Mouse (Mus musculus): ENCODE measurements around the gene Pxk. TPM values are rescaled to one million over a fixed set of nuclear protein-coding genes. Genes with fewer than 3 reads are reported as not detected.

Pxk gene
- 14.4 and 20.0 TPM in 2 replicates for polyA plus RNA-seq (2012; ENCODE audit: insufficient read depth, insufficient read length, missing spikeins)

GRCm38 (mm10) chr14:8097978-8098686 lies at the start of gene Pxk:
Gene Pxk, plus strand, starts transcription at chr14:8098211.
- peak within 1 kb of the TSS; percentile 95 for H3K4me3 ChIP-seq (ENCODE audit: insufficient read depth, low read depth, low read length)
- H3K27ac ChIP-seq (replicated peaks; ENCODE audit: low read depth, low read length): peak within 1 kb of the TSS; percentile 48
- peaks cover 14% of the 10 kb centered on the region; the same call in 1 of the 2 replicates for H3K4me1 ChIP-seq (ENCODE audit: control insufficient read depth, insufficient read depth, insufficient read length, low read length)

DNA sequence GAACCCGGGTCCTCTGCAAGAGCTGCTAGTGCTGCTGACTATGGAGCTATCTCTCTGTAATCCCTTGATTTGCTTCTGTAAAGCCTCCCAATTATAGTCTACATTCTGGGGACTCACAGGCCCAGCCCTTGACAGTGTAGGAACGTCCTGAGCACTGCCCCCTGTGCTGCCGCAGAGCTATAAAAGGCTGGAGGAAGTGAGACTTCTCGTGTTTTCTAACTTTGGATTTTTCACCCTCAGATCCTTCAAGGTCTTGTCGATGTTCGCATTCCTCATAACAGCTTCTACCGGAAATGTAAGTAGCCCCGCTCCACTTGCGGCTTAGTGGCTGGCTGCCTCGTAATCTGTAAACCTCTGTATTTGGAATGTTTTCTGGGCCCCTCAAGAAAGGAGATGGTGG lies 48.7 kb upstream of the Pxk start:
- Histone ChIP-seq H3K4me1 (ENCODE audit: control insufficient read depth, insufficient read depth, insufficient read length, low read length) (no peaks in the 10 kb centered on the region), H3K4me3 (ENCODE audit: insufficient read depth, low read depth, low read length) (no peak overlapping the region), H3K27ac (replicated peaks; ENCODE audit: low read depth, low read length) (no peak overlapping the region)

GRCm38 (mm10) chr14:8051869-8052268 lies 46.1 kb upstream of the Pxk start:
- Histone ChIP-seq H3K4me1 (ENCODE audit: control insufficient read depth, insufficient read depth, insufficient read length, low read length) (no peaks in the 10 kb centered on the region), H3K27ac (replicated peaks; ENCODE audit: low read depth, low read length) (no peak overlapping the region), H3K4me3 (ENCODE audit: insufficient read depth, low read depth, low read length) (no peak overlapping the region)

- no peak overlapping the region for H3K27ac ChIP-seq (replicated peaks; ENCODE audit: low read depth, low read length)
- H3K4me1 ChIP-seq (ENCODE audit: control insufficient read depth, insufficient read depth, insufficient read length, low read length): no peaks in the 10 kb centered on the region
- H3K4me3 ChIP-seq (ENCODE audit: insufficient read depth, low read depth, low read length): no peak overlapping the region
Measured at GRCm38 (mm10) chr14:8052661-8053060, 45.4 kb upstream of the Pxk start.

- Histone ChIP-seq H3K4me3 (ENCODE audit: insufficient read depth, low read depth, low read length) (no peak overlapping the region), H3K4me1 (ENCODE audit: control insufficient read depth, insufficient read depth, insufficient read length, low read length) (no peaks in the 10 kb centered on the region), H3K27ac (replicated peaks; ENCODE audit: low read depth, low read length) (no peak overlapping the region)
Measured at GRCm38 (mm10) chr14:8054310-8055102, 43.5 kb upstream of the Pxk start.

- Histone ChIP-seq H3K4me1 (ENCODE audit: control insufficient read depth, insufficient read depth, insufficient read length, low read length) (no peaks in the 10 kb centered on the region), H3K27ac (replicated peaks; ENCODE audit: low read depth, low read length) (no peak overlapping the region), H3K4me3 (ENCODE audit: insufficient read depth, low read depth, low read length) (no peak overlapping the region)
Measured at GRCm38 (mm10) chr14:8056076-8056475, 41.9 kb upstream of the Pxk start.

- H3K4me1 ChIP-seq (ENCODE audit: control insufficient read depth, insufficient read depth, insufficient read length, low read length): no peaks in the 10 kb centered on the region
- H3K4me3 ChIP-seq (ENCODE audit: insufficient read depth, low read depth, low read length): no peak overlapping the region
- no peak overlapping the region for H3K27ac ChIP-seq (replicated peaks; ENCODE audit: low read depth, low read length)
Measured at GRCm38 (mm10) chr14:8059938-8060337, 38.1 kb upstream of the Pxk start.

- no peak overlapping the region for H3K4me3 ChIP-seq (ENCODE audit: insufficient read depth, low read depth, low read length)
- no peak overlapping the region for H3K27ac ChIP-seq (replicated peaks; ENCODE audit: low read depth, low read length)
- no peaks in the 10 kb centered on the region for H3K4me1 ChIP-seq (ENCODE audit: control insufficient read depth, insufficient read depth, insufficient read length, low read length)
Measured at GRCm38 (mm10) chr14:8062076-8062475, 35.9 kb upstream of the Pxk start.

DNA sequence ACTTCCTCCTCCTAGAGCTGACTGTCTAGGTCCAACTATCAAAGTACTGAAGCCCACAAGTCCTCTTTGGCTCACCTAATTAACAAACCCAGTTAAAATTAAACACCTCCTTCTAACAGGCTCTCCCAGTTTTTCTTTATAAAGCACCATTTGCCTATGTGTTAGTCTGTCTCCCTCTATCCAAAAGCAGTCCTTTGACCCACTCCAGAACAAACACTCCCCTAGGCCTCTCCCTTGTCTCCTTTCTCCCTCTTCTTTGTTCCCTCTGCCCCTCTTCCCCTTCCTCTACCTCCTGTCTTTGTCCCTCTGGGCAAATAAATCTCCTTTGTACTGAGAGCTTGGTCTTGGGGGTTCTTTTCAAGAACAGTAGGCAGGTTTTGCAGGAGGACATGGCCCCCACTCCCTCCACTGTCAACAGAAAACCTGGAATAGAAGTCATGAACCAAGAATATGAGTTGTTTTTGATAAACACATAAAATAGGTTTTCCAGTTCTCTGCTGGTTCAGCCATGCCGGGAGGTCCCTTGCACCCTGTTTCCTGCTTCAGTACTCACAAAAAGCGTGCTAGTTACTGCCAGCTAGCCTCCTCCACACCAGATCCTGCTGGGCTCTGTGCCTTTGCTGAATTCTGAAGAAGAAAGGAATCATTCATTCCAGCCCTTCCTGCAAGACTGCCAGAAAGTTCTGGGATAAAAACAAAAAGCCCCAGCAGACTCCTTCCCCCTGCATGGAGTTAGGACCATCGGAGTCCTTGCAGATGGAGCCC lies 35.3 kb upstream of the Pxk start:
- H3K27ac ChIP-seq (replicated peaks; ENCODE audit: low read depth, low read length): no peak overlapping the region
- H3K4me1 ChIP-seq (ENCODE audit: control insufficient read depth, insufficient read depth, insufficient read length, low read length): no peaks in the 10 kb centered on the region
- H3K4me3 ChIP-seq (ENCODE audit: insufficient read depth, low read depth, low read length): no peak overlapping the region

DNA sequence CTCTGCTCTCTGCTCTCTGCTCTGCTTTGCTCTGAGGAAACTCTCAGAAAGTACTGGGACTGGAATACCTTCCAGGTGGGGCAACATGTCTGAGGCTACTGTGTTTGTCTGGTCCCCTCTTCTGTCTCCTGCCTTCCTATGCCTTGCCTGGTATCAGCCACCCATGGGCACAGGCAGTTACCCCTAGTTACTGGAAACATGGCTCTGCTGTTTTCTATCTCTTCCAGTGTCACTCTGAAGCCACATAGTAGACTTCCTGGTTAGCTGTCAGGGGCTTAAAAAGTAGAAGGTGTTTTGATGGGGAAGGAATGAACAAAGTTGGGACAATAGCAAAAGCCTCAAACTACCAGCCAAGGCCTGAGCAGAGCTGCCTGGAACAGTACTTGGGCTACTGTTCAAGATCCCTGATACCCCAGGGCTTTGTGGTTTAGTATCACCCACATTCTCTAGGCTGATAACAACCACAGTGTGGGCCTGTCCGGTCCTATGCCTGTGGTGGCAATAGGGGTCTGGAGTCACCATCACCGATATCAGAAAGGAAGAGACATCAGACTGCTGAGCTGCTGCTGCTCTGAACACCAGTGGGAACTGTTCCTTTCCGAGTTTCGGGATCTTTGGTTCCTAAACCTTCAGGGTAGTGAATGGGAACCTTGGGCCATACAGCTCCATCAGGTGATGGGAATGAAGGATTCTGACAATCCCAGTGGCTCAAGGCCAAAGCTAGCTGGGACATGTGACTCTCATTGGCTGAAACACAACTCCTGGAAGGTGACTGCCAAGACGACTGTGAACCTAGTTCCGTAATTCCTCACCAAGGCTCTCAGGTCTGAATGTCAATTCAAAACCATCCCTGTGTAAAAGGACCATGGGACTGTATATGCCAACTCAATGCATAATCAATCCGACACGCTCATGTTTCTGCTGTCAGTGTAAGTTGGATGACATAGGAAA lies 33.9 kb upstream of the Pxk start:
- Histone ChIP-seq H3K27ac (replicated peaks; ENCODE audit: low read depth, low read length) (no peak overlapping the region), H3K4me3 (ENCODE audit: insufficient read depth, low read depth, low read length) (no peak overlapping the region), H3K4me1 (ENCODE audit: control insufficient read depth, insufficient read depth, insufficient read length, low read length) (no peaks in the 10 kb centered on the region)

DNA sequence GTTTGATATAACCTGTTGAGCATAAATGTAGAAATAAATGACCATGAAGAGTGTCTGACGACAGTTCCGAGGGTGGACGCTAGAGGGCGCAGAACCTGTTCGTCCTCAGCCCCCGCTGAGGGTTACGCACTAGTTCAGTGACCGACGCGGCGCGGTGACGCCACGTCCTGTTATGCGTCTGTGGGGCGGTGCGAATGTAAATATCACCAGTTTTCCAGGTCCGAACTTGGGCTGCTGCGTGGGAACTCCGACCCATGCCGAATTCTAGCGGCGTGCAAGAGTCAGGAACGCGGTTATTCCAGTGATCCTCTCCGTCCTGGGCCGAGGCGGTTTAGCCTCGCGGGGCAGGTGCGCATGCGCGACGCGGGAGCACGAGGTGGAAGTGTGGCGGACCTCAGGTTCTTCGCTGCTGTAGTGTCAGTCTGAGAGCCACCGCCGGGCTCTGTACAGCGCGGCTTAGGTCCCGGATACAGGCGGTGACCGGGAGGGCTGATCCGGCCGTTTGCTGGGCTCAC lies 17.8 kb upstream of the Pxk start, which contains the start of gene Rpp14:
Gene Rpp14, plus strand, starts transcription at position 203 of the 515 bp plus-strand sequence.
- Histone ChIP-seq H3K4me1 (ENCODE audit: control insufficient read depth, insufficient read depth, insufficient read length, low read length) (peaks cover 2% of the 10 kb centered on the region; the same call in 1 of the 2 replicates), H3K4me3 (ENCODE audit: insufficient read depth, low read depth, low read length) (peak within 1 kb of the TSS; percentile 75), H3K27ac (replicated peaks; ENCODE audit: low read depth, low read length) (peak within 1 kb of the TSS; percentile 94)

- peak overlapping the region; percentile 94 for H3K27ac ChIP-seq (replicated peaks; ENCODE audit: low read depth, low read length)
- H3K4me1 ChIP-seq (ENCODE audit: control insufficient read depth, insufficient read depth, insufficient read length, low read length): peaks cover 2% of the 10 kb centered on the region; the same call in 1 of the 2 replicates
- H3K4me3 ChIP-seq (ENCODE audit: insufficient read depth, low read depth, low read length): peak overlapping the region; percentile 75
Measured at GRCm38 (mm10) chr14:8080718-8081117, 17.3 kb upstream of the Pxk start.

DNA sequence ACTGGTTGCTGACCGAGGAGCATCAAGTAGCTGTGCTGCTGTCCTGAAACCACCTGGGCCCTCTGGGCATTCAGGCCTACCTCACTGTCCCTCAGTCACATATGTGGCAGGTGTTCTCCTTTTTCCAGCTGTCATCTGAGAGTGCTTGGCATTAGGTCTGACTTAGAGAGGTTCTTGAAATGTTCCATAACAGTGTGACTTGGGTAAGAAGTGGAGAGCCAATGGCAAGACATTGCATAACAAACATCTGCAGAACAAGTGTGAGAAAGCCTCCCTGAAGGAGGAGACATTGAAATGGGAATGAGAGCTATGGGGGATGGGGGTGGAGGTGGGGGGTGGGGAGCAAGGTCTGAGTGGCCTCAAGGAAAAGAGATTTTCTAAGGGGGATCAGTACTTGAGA lies 15.1 kb upstream of the Pxk start:
- H3K4me1 ChIP-seq (ENCODE audit: control insufficient read depth, insufficient read depth, insufficient read length, low read length): peaks cover 2% of the 10 kb centered on the region; the same call in 1 of the 2 replicates
- no peak overlapping the region for H3K27ac ChIP-seq (replicated peaks; ENCODE audit: low read depth, low read length)
- H3K4me3 ChIP-seq (ENCODE audit: insufficient read depth, low read depth, low read length): no peak overlapping the region

GRCm38 (mm10) chr14:8089016-8089415 lies 9.0 kb upstream of the Pxk start:
- Histone ChIP-seq H3K4me1 (ENCODE audit: control insufficient read depth, insufficient read depth, insufficient read length, low read length) (no peaks in the 10 kb centered on the region), H3K4me3 (ENCODE audit: insufficient read depth, low read depth, low read length) (no peak overlapping the region), H3K27ac (replicated peaks; ENCODE audit: low read depth, low read length) (no peak overlapping the region)

Data from brown adipose tissue, adult 24 weeks (tissue).